Mouse (Mus musculus): ENCODE measurements at regions not wholly inside any gene's neighbourhood (a gene's known extent, or its start where the extent isn't known, plus 50 kb on each side); places are given as distances from the start of the nearest gene placed in this dataset.

GRCm38 (mm10) chr7:75398904-75399724 lies 56.2 kb upstream of the Akap13 start:
- DNase-seq (ENCODE audit: low spot score) = peak; percentile 42

GRCm38 (mm10) chr7:75400471-75400870 lies 54.9 kb upstream of the Akap13 start:
- DNase-seq (ENCODE audit: low spot score) = no peak

DNA sequence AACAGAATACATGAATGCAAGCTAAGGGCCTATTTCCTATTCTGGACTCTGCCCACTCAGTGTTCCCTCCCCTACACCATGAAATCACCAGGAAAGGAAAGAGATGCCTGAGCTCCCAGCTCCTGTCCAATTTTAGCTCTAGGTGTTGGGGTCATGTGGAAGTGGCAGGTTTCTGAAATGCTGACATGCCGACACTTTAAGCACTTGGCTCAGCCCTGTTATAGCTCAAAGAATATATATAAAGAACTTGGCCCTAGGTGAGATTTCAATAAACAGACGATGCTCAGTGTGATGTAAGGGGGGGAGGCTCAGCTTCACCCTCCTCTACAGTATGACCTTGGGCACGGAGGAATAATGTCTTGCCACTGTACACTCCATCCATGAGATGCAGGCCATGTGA lies 50.4 kb upstream of the Akap13 start:
- no peak for DNase-seq (ENCODE audit: low spot score)

Measured in ovary, postnatal 14 days (tissue).